7 mouse cellular contexts compared by ENCODE assay signal in the genomic region with DNA sequence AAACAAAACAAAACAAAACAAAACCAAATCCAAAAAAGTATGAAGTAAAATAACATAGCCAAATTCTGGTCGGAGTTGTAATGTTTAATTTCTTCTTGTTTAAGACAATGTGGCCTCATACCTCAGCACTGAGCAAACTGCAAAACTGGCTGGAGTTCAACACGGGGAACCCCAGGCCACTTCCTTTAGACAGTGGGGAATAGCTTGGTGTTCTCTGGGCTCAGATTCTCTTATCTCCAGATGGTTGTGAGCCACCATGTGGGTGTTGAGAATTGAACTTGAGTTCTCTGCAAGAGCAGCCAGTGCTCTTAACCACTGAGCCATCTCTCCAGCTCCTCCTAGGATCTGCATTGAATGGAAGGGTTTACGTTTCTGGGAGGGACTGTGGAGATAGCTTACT. TPM values are rescaled to one million over a fixed set of nuclear protein-coding genes. Genes with fewer than 3 reads are reported as not detected.
"Had no signal": no experiment of that assay in that cellular context is flagged by ENCODE, and none has a peak within 500 bp of the region (broad histone marks: within the 10 kb centered on the region; RNA-seq: fewer than 3 reads in every experiment).

No protein-coding gene starts in this region.

- H3K27me3 ChIP-seq: midbrain, embryonic 15.5 days; neural tube, embryonic 12.5 days; stomach, embryonic 15.5 days had no signal

- H3K4me3 ChIP-seq: midbrain, embryonic 13.5 days; midbrain, embryonic 15.5 days; neural tube, embryonic 12.5 days; stomach, embryonic 15.5 days had no signal

- H3K9ac ChIP-seq: lung, embryonic 14.5 days; midbrain, embryonic 13.5 days; midbrain, embryonic 15.5 days; neural tube, embryonic 12.5 days; stomach, embryonic 15.5 days had no signal

- H3K36me3 ChIP-seq: midbrain, embryonic 15.5 days; stomach, embryonic 15.5 days had no signal

- H3K9me3 ChIP-seq: midbrain, embryonic 13.5 days; midbrain, embryonic 15.5 days; neural tube, embryonic 12.5 days; stomach, embryonic 15.5 days had no signal

- H3K27ac ChIP-seq: midbrain, embryonic 13.5 days; midbrain, embryonic 15.5 days; neural tube, embryonic 12.5 days; stomach, embryonic 15.5 days; stomach, postnatal 0 days had no signal

- H3K4me1 ChIP-seq: midbrain, embryonic 13.5 days; midbrain, embryonic 15.5 days; neural tube, embryonic 12.5 days; stomach, embryonic 15.5 days had no signal

RNA-seq across cellular contexts. Expression of gene Tcf7l1, which starts 42.8 kb away (rescaled TPM):
- total RNA-seq: monocyte, adult 5-6 weeks had no signal
